Mouse (Mus musculus) heart, postnatal 10 days (tissue): ENCODE measurements at regions not wholly inside any gene's neighbourhood (a gene's known extent, or its start where the extent isn't known, plus 50 kb on each side); places are given as distances from the start of the nearest gene placed in this dataset.

Source experiments
- DNase-seq, 2 experiments: peaks; one replicate each; pipeline ENCODE4 v3.0.0; 2021
- intact Hi-C: fragments of 180-260 bp; cut with DNase I; formaldehyde crosslinking; loops from one replicate; pipeline ENCODE4 v1.15.1; 2025

GRCm38 (mm10) chr2:128217784-128218467, 92.1 kb downstream of the Bcl2l11 start:
- intact Hi-C loops = no loop called here
- peak; percentile 41 for DNase-seq

DNA sequence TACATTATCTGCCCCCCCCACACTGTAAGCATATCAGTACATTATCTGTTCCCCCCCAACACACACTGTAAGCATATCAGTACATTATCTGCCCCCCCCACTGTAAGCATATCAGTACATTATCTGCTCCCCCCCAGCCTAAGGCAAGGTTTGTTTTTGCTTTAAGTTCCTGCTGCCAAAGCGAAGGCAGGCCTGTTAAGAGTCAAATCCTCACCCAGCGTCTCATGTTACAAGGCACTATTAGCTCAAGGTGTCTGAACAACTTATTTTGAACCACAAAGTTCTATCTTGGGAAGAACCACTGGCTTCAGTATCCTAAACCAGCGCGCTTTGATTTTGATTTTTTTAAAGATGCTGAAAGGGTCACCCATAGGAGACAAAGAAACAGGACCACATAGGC, 93.1 kb downstream of the Bcl2l11 start:
- intact Hi-C loops = no loop called here
- DNase-seq = no peak

DNA sequence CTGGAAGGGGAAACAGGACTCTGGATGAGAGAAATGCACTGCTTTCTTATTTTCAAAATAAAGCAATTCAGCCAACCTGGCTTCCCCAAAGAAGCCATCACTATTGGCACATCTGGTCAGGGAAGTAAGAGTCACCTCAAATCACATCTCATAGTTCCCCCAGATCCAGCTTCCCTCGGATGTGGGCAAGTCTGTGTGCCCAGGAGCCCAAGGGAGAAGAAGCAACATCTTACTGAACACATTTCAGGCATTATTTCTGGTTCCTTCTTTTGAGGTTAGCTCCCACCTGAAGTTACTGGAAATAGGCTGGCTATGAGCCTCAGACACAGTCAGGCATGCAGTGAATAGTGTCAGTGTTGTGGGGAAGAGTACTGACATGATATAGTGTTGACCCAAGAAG, 95.2 kb downstream of the Bcl2l11 start:
- DNase-seq = no peak
- intact Hi-C loops = no loop called here

- intact Hi-C loops = no loop called here
- no peak for DNase-seq
Measured at GRCm38 (mm10) chr2:128221657-128222056, 95.8 kb downstream of the Bcl2l11 start.

DNA sequence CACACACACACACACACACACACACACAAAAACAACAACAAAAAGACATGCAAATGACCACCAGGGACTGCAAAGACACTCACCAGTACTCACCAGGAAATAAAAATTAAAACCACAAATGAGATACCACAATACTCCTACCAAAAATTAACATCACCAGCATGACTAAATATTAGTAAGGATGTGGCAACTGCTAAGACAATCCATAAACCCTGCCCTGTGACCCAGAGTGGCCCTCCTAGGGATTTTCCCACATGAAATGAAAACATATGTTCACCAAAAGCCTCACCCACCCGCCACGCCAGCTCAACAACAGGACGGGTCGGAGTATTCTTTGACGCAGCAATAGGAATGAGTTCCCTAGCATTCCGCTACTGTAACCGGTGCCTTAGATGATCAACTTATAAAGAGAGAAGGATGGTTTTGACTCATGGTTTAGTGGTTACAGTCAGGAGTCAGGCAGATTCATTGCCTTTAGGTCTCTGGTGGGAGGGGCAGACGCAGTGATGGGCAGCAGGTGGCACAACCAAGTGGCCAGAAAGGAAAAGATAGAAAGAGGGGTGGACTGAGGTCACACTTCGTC, 100.7 kb downstream of the Bcl2l11 start:
- no peak for DNase-seq
- intact Hi-C loops = no loop called here

DNA sequence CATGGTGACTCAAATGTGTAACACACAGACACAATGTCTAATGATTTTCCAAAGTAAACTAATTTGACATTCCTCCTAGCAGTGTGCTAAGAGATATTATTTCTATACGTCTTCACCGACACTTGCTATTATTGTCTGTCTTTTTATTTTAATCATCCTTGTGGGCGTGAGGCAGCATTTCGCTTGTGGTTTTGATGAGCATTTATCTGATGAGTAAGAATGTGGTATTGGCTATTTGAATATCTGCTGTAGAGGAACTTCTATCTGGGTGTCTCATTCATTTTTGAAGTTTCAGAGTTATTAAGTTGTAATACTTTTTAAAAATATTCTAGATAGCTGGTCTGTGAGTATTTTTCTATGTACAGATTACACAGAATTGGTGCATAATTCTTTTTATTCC, 103.9 kb downstream of the Bcl2l11 start:
- intact Hi-C loops = no loop called here
- DNase-seq = no peak

GRCm38 (mm10) chr2:128230921-128231320, 105.1 kb downstream of the Bcl2l11 start:
- intact Hi-C loops = no loop called here
- DNase-seq = no peak

GRCm38 (mm10) chr2:128231338-128231737, 105.5 kb downstream of the Bcl2l11 start:
- no peak for DNase-seq
- intact Hi-C loops = no loop called here

GRCm38 (mm10) chr2:128232027-128232426, 106.2 kb downstream of the Bcl2l11 start:
- DNase-seq = no peak
- intact Hi-C loops = no loop called here

- intact Hi-C loops = no loop called here
- no peak for DNase-seq
Measured at GRCm38 (mm10) chr2:128235127-128235526, 109.3 kb downstream of the Bcl2l11 start.

DNA sequence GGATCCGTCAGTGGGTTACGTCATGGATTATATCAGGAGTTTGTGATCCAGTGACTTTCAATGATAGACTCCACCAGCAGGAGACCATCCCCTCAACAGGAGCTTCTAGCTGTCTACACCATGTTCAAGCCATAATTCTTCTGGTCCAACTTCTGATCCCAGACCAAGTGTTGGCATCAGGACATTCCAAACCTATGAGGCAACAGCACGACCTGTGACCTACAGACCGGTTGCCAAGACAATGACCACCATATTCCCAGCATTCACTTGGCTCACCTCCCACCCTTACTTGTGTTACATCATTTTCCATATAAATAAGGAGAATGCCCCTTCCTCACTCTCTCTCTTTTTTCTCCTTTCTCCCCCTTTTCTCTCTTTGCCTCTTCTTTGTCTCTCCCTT, 113.6 kb downstream of the Bcl2l11 start:
- intact Hi-C loops = loop anchor here (2.0 kb wide), 1 partner anchor 51 kb away; no protein-coding TSS in a partner anchor
- DNase-seq = no peak

GRCm38 (mm10) chr2:128240054-128240453, 114.2 kb downstream of the Bcl2l11 start:
- intact Hi-C loops = no loop called here
- no peak for DNase-seq

DNA sequence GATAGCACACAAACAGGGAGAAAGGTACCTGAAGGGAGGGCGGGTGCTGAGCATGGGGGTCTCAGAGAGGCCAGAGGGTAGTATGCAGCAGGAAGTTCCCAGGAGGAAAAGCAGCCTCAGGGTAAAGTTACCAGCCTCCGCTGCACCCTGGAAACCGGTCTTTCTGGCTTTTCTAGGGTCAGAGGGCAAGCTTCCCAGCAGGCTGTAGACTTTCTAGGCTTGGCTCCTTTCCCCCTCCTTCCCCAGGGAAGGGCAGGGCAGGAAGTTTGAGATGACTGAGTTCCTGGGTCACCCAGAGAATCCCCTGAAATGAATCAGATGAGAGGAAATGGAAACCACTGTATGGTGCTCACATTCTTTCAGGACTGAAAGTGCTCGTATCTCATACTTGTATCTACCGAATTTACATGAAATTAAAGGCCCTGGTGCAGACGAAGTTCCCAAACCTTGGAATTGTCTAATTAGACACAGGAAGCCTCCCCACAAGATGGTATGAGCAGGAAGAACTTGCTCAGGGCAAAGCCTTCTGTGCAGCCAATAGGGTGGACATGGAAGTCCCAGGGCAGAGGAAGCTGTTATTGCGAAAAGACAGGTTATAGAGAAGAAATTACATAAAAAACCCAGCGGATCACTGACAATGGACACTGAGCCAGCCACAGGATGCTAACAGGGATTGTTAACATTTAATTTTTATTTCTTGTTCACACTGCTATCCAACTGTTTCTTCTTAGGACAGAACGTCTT, 114.9 kb downstream of the Bcl2l11 start:
- DNase-seq = peak; percentile 45 to 52
- intact Hi-C loops = no loop called here

DNA sequence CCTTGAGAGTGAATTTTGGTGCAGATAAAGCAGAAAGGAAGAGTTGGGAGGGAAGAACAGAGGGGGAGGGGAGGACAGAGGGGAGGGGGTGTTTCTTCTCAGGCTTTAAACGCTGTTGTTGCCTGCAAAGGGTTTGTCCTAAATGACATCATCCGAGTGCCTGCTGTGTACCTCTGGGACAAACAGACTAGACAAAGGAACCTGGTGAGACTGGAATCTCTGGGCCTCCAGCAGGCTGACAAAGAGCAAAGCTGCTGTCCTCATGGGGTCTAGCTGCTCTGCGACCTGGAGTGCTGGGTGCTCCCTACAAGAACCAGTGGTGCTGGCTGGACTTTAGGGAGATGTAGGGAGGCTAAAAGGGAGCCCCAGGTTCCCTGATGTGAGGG, 115.4 kb downstream of the Bcl2l11 start:
- intact Hi-C loops = no loop called here
- DNase-seq = no peak

DNA sequence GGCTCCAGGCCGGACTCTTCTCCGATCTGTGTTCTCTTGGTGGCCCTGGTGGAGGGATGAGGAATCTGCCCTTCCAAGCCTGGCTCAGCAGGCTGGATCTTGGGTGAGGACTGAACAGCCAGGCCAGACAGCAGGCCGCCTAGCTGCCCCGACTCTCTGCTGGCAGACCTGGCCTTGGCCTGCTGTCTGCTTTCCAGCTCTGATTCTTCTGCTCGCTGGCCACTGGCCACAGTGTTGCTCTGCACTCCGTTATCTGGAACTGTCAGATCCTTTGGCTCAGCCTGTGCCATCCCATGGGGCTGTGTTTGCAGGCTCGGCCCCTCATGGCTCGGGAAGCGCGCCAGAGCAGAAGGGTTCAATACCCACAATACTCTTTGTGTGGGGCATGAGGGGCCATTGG, 119.7 kb downstream of the Bcl2l11 start:
- intact Hi-C loops = loop anchor here (2.0 to 5.0 kb wide), 3 partner anchors 65 to 152 kb away; partner anchors contain the start of gene Bcl2l11
- peak; percentile 86 to 89 for DNase-seq

DNA sequence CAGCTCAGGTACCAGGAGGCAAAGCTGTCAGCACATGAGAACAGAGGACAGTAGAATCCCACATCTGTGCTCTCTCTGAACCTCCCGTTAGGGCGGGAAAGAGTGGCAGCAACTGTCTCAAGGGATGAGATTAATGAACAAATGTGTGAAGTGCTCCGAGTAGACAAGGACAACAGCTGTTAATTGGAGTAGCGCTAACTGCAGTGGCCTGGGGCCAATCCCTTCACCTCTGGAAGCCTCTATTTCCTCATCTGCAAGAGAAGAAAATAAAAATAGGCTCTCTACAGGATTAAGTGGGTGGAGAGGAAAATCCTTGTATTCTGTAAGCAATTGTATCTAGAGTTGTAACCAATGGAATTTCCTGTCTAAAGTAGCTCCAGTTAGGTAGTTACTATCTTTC, 122.1 kb downstream of the Bcl2l11 start:
- DNase-seq = peak; percentile 33 to 34
- intact Hi-C loops = loop anchor here (5.0 kb wide), 2 partner anchors 121 to 149 kb away; partner anchors contain the start of gene Bcl2l11

GRCm38 (mm10) chr2:128249188-128249587, 123.3 kb downstream of the Bcl2l11 start:
- intact Hi-C loops = loop anchor here (5.0 kb wide), 2 partner anchors 122 to 148 kb away; partner anchors contain the start of gene Bcl2l11
- DNase-seq = no peak

- intact Hi-C loops = loop anchor here (2.0 to 5.0 kb wide), 3 partner anchors 31 to 148 kb away; partner anchors contain the start of gene Bcl2l11
Measured at GRCm38 (mm10) chr2:128249607-128250006, 123.8 kb downstream of the Bcl2l11 start.

DNA sequence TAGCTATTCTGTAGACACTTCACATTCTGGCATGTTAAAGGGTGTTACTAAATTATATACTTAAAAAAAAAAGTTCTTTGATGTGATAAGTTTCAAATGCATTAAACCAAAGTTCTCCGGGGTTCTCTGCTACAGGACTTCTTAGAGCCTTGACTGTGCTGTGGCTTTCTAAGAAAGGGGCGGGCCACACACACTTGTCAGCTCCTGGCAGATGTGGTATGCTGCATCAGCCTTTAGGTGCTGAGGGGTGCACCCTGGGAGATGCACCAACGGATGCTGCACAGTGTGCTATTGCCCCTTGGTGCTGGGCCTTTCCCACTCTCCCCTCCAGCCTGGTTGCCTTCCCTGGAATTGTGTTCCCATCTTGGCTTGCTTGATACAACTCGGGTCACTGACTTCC, 125.0 kb downstream of the Bcl2l11 start:
- intact Hi-C loops = loop anchor here (2.0 kb wide), 1 partner anchor 30 kb away; no protein-coding TSS in a partner anchor
- no peak for DNase-seq

More at GRCm38 (mm10) chr2:128249607-128250006, 123.8 kb downstream of the Bcl2l11 start:
- DNase-seq = no peak

DNA sequence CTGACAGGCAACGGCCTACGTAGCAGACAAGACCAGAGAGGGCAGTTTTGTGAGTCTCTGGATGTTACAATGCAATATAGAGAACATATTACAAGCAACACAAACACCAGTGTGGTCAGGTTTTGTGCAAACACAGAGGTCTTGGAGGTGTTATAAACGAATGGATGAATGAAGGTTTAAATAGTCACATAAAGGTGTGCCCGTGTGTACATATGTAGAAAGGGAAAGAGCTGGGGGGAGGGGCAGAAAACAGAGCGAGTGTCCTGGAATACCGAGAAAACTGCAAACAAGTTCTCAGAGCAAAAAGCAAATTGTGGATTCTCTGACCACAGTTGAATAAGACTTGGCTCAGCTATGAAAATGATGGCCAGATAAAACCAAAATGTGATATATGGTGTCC, 130.8 kb downstream of the Bcl2l11 start:
- intact Hi-C loops = no loop called here
- DNase-seq = no peak

- DNase-seq = no peak
- intact Hi-C loops = no loop called here
Measured at GRCm38 (mm10) chr2:128257262-128257661, 131.4 kb downstream of the Bcl2l11 start.
